ENCODE assay signal across 8 mouse cellular contexts in genomic region chr2:117231257-117231656, GRCm38 (mm10). TPM values are rescaled to one million over a fixed set of nuclear protein-coding genes. Genes with fewer than 3 reads are reported as not detected.
DNase-seq lines count a peak whose midpoint lies in the region; ATAC-seq and TF ChIP-seq lines count a peak whose summit lies in the region.

No protein-coding gene starts in this region.

- POLR2A ChIA-PET in Patski (lab: Charles Lee): interaction anchor here (1.7 kb wide), 1 partner anchor 334 kb away, joined by 7 read pairs; no protein-coding TSS in a partner anchor

- in situ Hi-C loops in Patski (cut with MboI; ENCODE audit: low pct_unique_long_range_greater_than_20kb): loop anchor here (5.0 kb wide), 1 partner anchor 339 kb away; no protein-coding TSS in a partner anchor

- H3K27me3 ChIP-seq in Patski: peaks cover 7% of the 10 kb centered on the region

- TF ChIP-seq CTCF in Patski (IDR thresholded peaks at IDR 0.05): peak; percentile 93

- no peak for DNase-seq in Patski (ENCODE audit: low read depth, low spot score)
- DNase-seq in cerebellum, adult 9-10 months: peak; percentile 68
- peak; percentile 80 to 86 for DNase-seq in frontal cortex, postnatal 10 days (ENCODE audit: low spot score in 2 of 2)
- peak; percentile 39 for DNase-seq in hindlimb bud, embryonic 11.5 days (ENCODE audit: extremely low spot score, low read depth, low spot score)
- peak; percentile 91 to 95 for DNase-seq in left cerebral cortex, adult 18-20 months (ENCODE audit: low spot score in 2 of 2)
- DNase-seq in right cerebral cortex, adult 2 months (ENCODE audit: low spot score in 2 of 2): peak; percentile 86 to 95
- DNase-seq in urinary bladder, adult 2 months (ENCODE audit: low spot score): peak; percentile 64

- ATAC-seq in Patski: peak; percentile 62
- peak; percentile 98 for ATAC-seq in megakaryocyte progenitor cell, adult 5-6 weeks (replicated peaks; ENCODE audit: poor library complexity)

- CTCF ChIA-PET in Patski (lab: Charles Lee): interaction anchor here (0.7 to 4.8 kb wide), 28 partner anchors 9 to 528 kb away, joined by 3 to 103 read pairs (median 4); no protein-coding TSS in a partner anchor

RNA-seq across cellular contexts. Expression of gene Fam98b, which starts 18.3 kb away (rescaled TPM):
- 70.7 TPM for polyA plus RNA-seq in Patski (2021)
- total RNA-seq in left cerebral cortex, adult 18-20 months (2021): 10 to 100 TPM; 48.6 to 50.0 TPM
- 40.8 and 43.5 TPM in 2 replicates for total RNA-seq in megakaryocyte progenitor cell, adult 5-6 weeks (2015)
- 15.8 and 19.1 TPM in 2 replicates for total RNA-seq in megakaryocyte progenitor cell, adult 5-6 weeks (2017)
- polyA plus RNA-seq in urinary bladder, adult 2 months (2012; rRNA removed): 13.8 and 18.9 TPM in 2 replicates
